Mouse (Mus musculus): ENCODE results near the gene Crlf1.

The Crlf1 gene

GRCm38 (mm10) chr8:70551558-70552161 is 58.7 kb downstream of the Crlf1 start:
- no peak for DNase-seq (ENCODE audit: low spot score)

GRCm38 (mm10) chr8:70552836-70553235 is 59.9 kb downstream of the Crlf1 start:
- no peak for DNase-seq (ENCODE audit: low spot score)

All from c-Kit-positive CD71-positive TER-119-positive erythroid progenitor cells, embryonic 14.5 days (primary cell).